Mouse (Mus musculus) G1E (cell line): ENCODE measurements around the gene Ampd2. TPM values are rescaled to one million over a fixed set of nuclear protein-coding genes. Genes with fewer than 3 reads are reported as not detected.

Experiments used
- ATAC-seq: 2 replicates; pipeline ENCODE4 v1.8.0; 2016; ENCODE audit warnings: mild to moderate bottlenecking; ENCODE audit not compliant: insufficient number of reproducible peaks, poor library complexity, low FRiP score, severe bottlenecking; ENCODE audit errors: extremely low read depth
- DNase-seq: peaks from one replicate; pipeline ENCODE4 v3.0.0; 2012; ENCODE audit warnings: low spot score
- H3K27me3 ChIP-seq: 2 replicates; pipeline ENCODE4 v1.6.1; 2012; ENCODE audit warnings: mild to moderate bottlenecking, low read length, inconsistent platforms; ENCODE audit not compliant: insufficient read depth
- H3K36me3 ChIP-seq: replicated peaks from 2 replicates; pipeline ENCODE3; 2012; ENCODE audit warnings: mild to moderate bottlenecking, inconsistent platforms
- H3K4me1 ChIP-seq: 2 replicates; pipeline ENCODE4 v1.6.1; 2012; ENCODE audit warnings: low read depth, low read length, inconsistent platforms, mixed read lengths; ENCODE audit not compliant: insufficient read depth
- H3K4me3 ChIP-seq: 2 replicates; pipeline ENCODE4 v1.5.1; 2012; ENCODE audit warnings: low read depth, mild to moderate bottlenecking, inconsistent platforms, low read length, moderate library complexity, mixed read lengths
- H3K9me3 ChIP-seq: replicated peaks from 2 replicates; pipeline ENCODE4 v1.6.1; 2012; ENCODE audit warnings: inconsistent platforms
- CTCF ChIP-seq: IDR thresholded peaks from 2 replicates; pipeline ENCODE4 v1.5.1; 2012; ENCODE audit warnings: low read depth, low read length, inconsistent platforms, mixed read lengths
- GATA1 ChIP-seq: IDR thresholded peaks from 2 replicates; pipeline ENCODE4 v1.6.1; 2012; ENCODE audit warnings: borderline replicate concordance, low read length, inconsistent platforms, mixed read lengths
- GATA2 ChIP-seq: IDR thresholded peaks from 2 replicates; pipeline ENCODE4 v1.6.1; 2012; ENCODE audit warnings: low read depth, low read length, inconsistent platforms, borderline replicate concordance
- POLR2AphosphoS5 ChIP-seq: IDR thresholded peaks from 2 replicates; pipeline ENCODE4 v1.6.1; 2012; ENCODE audit warnings: low read depth, low read length, inconsistent platforms; ENCODE audit not compliant: insufficient replicate concordance
- TAL1 ChIP-seq: conservative IDR thresholded peaks from 2 replicates; pipeline ENCODE4 v1.6.1; 2012; ENCODE audit warnings: low read depth, low read length, inconsistent platforms, mixed read lengths
- polyA plus RNA-seq: library from polyadenylated mRNA; stranded (reverse); fragments of >175 nt; gene quantifications from 2 replicates; pipeline ENCODE4 v1.2.3, GENCODE M21; 2012
- total RNA-seq, 2 experiments: library from RNA; stranded (forward) in 1 of 2; stranded (reverse) in 1 of 2; fragments of 200-1000 nt in 1 of 2; fragments of >200 nt in 1 of 2; fragmentation: Nextera tagmentation in 1 of 2; gene quantifications; 2 replicates each; pipeline ENCODE4 v1.2.3; 2014 to 2017

The Ampd2 gene
- total and polyA plus RNA-seq, 3 experiments = 81.6 to 380 (median 169) TPM

DNA sequence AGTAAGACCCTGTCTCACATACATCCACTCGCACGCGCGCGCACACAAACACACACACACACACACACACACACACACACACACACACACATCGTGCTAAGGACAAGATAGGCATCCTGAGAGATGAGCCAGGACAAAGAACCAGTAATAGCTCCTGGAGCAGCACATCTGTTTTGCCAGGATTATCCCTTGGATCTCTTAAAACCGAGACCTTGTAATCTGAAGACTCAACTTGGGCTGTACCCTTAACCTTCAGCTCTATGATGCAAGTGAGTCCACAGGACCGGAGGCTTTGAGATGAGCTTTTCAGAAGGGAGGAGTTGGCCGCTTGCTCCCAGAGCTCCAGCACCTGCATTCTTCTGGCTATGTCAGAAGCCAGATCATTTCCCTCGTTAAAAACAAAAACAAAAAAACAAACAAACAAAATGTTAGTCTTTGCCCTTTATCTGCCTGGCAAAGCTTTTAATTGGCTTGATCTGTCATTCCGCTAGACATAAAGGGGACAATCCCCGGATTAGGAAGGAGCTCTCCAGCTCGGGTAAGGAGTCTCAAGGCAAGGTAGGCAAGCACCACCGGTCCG, 6.2 kb upstream of the Ampd2 start, which contains the start of gene Gnat2:
Gnat2 (plus strand) TSS at position 254 of the 580 bp plus-strand sequence.
- Histone ChIP-seq H3K4me3 (no peak within 1 kb of the TSS), H3K9me3 (no peaks in the 10 kb centered on the region), H3K4me1 (peaks cover 81% of the 10 kb centered on the region), H3K27me3 (no peaks in the 10 kb centered on the region), H3K36me3 (peaks cover 38% of the 10 kb centered on the region)
- no peak for TF ChIP-seq TAL1
- TF ChIP-seq CTCF = no peak
- TF ChIP-seq GATA2 = no peak
- no peak for TF ChIP-seq POLR2AphosphoS5
- no peak for TF ChIP-seq GATA1
- DNase-seq (no peak), ATAC-seq (no peak)

DNA sequence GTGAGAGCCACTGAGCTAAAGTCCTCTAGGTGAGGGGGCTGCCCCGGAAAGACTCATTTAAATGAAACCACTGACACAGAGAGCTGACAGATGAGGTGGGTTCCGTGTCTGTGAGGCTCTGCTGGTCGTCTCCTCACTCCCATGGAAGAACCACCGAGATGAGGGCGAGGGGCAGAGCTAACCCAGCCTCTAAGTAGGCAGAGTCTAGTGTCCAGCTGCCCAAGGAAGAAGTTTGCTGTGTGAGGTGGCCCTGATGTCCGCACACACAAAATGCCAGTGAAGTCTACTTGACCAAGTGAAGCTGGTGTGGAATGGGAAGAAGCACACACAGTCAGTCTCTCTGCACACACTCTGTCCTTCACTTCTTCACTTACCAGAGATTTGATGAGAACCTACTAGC, 5.6 kb upstream of the Ampd2 start:
- no peak for TF ChIP-seq POLR2AphosphoS5
- no peak for TF ChIP-seq GATA1
- TF ChIP-seq CTCF = no peak
- DNase-seq = no peak
- ATAC-seq = no peak
- Histone ChIP-seq H3K4me3 (no peak overlapping the region), H3K27me3 (no peaks in the 10 kb centered on the region), H3K9me3 (no peaks in the 10 kb centered on the region), H3K36me3 (peaks cover 37% of the 10 kb centered on the region), H3K4me1 (peaks cover 79% of the 10 kb centered on the region)

DNA sequence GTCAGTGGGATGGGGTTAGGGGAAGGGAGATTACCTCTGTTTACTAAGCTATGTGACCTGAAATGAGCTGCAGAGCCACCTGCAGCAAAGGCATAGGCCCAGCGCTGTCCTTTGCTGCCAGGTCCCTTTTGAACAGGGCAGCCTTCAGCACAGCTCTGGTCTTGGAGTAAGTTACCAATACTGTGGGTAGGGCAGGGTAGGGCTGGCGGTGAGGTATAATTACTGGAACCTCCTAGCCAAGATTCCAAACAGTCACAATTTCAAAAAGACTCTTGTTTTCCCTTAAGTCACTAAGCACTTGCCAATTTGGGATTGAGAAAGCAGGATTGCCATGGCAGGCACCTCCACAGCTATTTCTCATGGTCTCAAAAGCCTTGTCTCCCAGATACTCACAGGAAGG, 4.1 kb upstream of the Ampd2 start:
- no peak overlapping the region for H3K4me3 ChIP-seq
- H3K27me3 ChIP-seq = no peaks in the 10 kb centered on the region
- H3K36me3 ChIP-seq = peaks cover 37% of the 10 kb centered on the region
- TF ChIP-seq POLR2AphosphoS5 = no peak
- no peak for TF ChIP-seq CTCF
- TF ChIP-seq TAL1 = no peak
- TF ChIP-seq GATA2 = no peak
- no peak for TF ChIP-seq GATA1
- DNase-seq (no peak), ATAC-seq (no peak)
- H3K9me3 ChIP-seq = no peaks in the 10 kb centered on the region
- peaks cover 70% of the 10 kb centered on the region for H3K4me1 ChIP-seq

DNA sequence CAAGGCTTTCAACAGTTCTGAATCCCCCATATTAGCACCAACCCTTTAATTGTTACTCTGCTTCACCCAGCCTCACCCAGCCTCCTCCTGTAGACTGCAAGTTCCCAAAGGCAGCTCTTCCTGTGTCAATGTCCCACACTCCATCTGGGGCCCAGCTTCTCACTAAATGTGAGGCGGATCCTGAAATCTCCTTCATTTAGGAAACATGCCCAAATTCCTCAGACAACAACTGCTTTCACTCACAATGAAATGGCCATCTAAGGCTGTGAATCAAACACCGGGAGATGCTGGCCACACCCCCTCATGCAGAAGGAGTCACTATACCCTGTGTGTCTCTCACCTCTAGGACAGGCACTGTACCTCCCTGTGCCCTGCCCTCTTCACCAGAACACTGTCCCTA, 3.5 kb upstream of the Ampd2 start:
- H3K36me3 ChIP-seq = peaks cover 38% of the 10 kb centered on the region
- H3K4me1 ChIP-seq = peaks cover 66% of the 10 kb centered on the region
- TF ChIP-seq CTCF = no peak
- no peak for TF ChIP-seq GATA2
- TF ChIP-seq POLR2AphosphoS5 = no peak
- TF ChIP-seq TAL1 = no peak
- no peak for TF ChIP-seq GATA1
- H3K9me3 ChIP-seq = no peaks in the 10 kb centered on the region
- DNase-seq (no peak), ATAC-seq (no peak)
- no peaks in the 10 kb centered on the region for H3K27me3 ChIP-seq
- no peak overlapping the region for H3K4me3 ChIP-seq

- Histone ChIP-seq H3K4me3 (peak overlapping the region; percentile 24; the same call in 1 of the 2 replicates), H3K4me1 (peaks cover 66% of the 10 kb centered on the region), H3K36me3 (peaks cover 48% of the 10 kb centered on the region), H3K9me3 (no peaks in the 10 kb centered on the region), H3K27me3 (no peaks in the 10 kb centered on the region)
- ATAC-seq (no peak), DNase-seq (no peak)
- TF ChIP-seq GATA1 = no peak
Observed at GRCm38 (mm10) chr3:108088842-108089380, 2.5 kb upstream of the Ampd2 start.

DNA sequence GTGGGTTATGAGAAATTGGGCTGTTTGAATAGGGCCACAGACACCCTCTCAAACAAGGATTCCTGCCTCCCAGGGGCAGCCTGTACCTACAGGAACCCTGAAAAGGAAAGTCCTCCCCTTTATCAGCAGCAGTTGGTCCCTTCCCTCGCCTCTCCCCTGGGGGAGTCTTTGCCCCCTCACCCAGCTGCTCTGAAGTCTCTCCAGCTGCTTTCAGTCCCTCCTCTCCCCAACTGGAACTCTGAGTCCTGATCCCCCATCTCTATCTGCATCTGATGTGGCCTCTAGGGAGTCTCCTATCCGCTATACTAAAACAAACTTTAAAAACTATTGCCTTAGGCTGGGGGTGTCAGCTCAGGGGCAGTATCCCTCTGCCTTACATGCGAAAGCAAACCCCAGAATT, 878 bp upstream of the Ampd2 start:
- DNase-seq (no peak), ATAC-seq (no peak)
- no peaks in the 10 kb centered on the region for H3K9me3 ChIP-seq
- no peak for TF ChIP-seq TAL1
- no peak for TF ChIP-seq GATA1
- no peak for TF ChIP-seq POLR2AphosphoS5
- TF ChIP-seq GATA2 = no peak
- no peak for TF ChIP-seq CTCF
- no peaks in the 10 kb centered on the region for H3K27me3 ChIP-seq
- peak overlapping the region; percentile 95 for H3K4me3 ChIP-seq
- H3K36me3 ChIP-seq = peaks cover 59% of the 10 kb centered on the region
- peaks cover 67% of the 10 kb centered on the region for H3K4me1 ChIP-seq
